Mouse (Mus musculus) CH12.LX (cell line): ENCODE data around the gene Sprr1a. TPM values are rescaled to one million over a fixed set of nuclear protein-coding genes. Genes with fewer than 3 reads are reported as not detected.
"Not testable (repeated sequence)": the region's sequence is repeated elsewhere in the genome, so short reads cannot be mapped to it uniquely, and the experiment has no call there.

Experiments used
- DNase-seq: peaks from one replicate; pipeline ENCODE4 v3.0.0-alpha.2; 2013; ENCODE audit errors: extremely low read depth
- H3K27ac ChIP-seq: 2 replicates; pipeline ENCODE4 v1.5.1; 2012; ENCODE audit warnings: low read depth, mild to moderate bottlenecking, control low read depth, moderate library complexity; ENCODE audit not compliant: insufficient read depth
- H3K27me3 ChIP-seq: replicated peaks from 2 replicates; pipeline ENCODE3; 2012; ENCODE audit warnings: inconsistent platforms
- H3K36me3 ChIP-seq, 2 experiments: replicated peaks in 1 of 2; 2 replicates each; pipeline versions ENCODE3 to v1.6.1; 2012; ENCODE audit warnings: inconsistent platforms in 1 of 2, low read length in 1 of 2, mild to moderate bottlenecking in 1 of 2, mixed read lengths in 1 of 2, moderate library complexity in 1 of 2; ENCODE audit not compliant: control insufficient read depth in 1 of 2, insufficient read depth in 1 of 2
- H3K4me1 ChIP-seq, 2 experiments: 2 replicates each; pipeline ENCODE4 v1.6.1; 2012; ENCODE audit warnings: inconsistent platforms in 1 of 2, moderate library complexity in 1 of 2; ENCODE audit not compliant: insufficient read depth in 2 of 2, control insufficient read depth in 1 of 2
- H3K4me2 ChIP-seq: 2 replicates; pipeline ENCODE4 v1.6.1; 2012; ENCODE audit warnings: low read depth, mild to moderate bottlenecking, control low read depth; ENCODE audit not compliant: poor library complexity, insufficient read depth, severe bottlenecking
- H3K4me3 ChIP-seq, 3 experiments: fragments of 150-350 bp in 1 of 3; sonication (generic) in 1 of 3; replicated peaks in 1 of 3; 2 replicates each; pipeline versions ENCODE3 to v1.5.1; 2011 to 2012; ENCODE audit warnings: low read depth in 2 of 3, low read length in 2 of 3, mild to moderate bottlenecking in 2 of 3, moderate library complexity in 2 of 3, control low read depth in 1 of 3, improper control_type of control experiment in 1 of 3, inconsistent platforms in 1 of 3, mixed read lengths in 1 of 3; ENCODE audit not compliant: poor library complexity in 1 of 3
- H3K79me2 ChIP-seq: replicated peaks from 2 replicates; pipeline ENCODE4 v1.6.1; 2012; ENCODE audit warnings: mild to moderate bottlenecking, moderate library complexity; ENCODE audit not compliant: control insufficient read depth, poor library complexity, insufficient read depth, severe bottlenecking; ENCODE audit errors: extremely low read depth
- H3K9ac ChIP-seq: 2 replicates; pipeline ENCODE4 v1.6.1; 2012; ENCODE audit warnings: low read depth, mild to moderate bottlenecking, control low read depth, moderate library complexity; ENCODE audit not compliant: insufficient read depth
- H3K9me3 ChIP-seq: replicated peaks from 2 replicates; pipeline ENCODE3; 2012; ENCODE audit warnings: low read length, inconsistent platforms, mixed read lengths
- CHD1 ChIP-seq: IDR thresholded peaks from 2 replicates; pipeline ENCODE4 v1.6.1; 2012; ENCODE audit warnings: low read depth, low read length, improper control_type of control experiment, inconsistent platforms
- E2F4 ChIP-seq: IDR thresholded peaks from 2 replicates; pipeline ENCODE4 v1.6.1; 2011; ENCODE audit warnings: low read depth, low read length, improper control_type of control experiment; ENCODE audit not compliant: insufficient replicate concordance
- ELF1 ChIP-seq: IDR thresholded peaks from 2 replicates; pipeline ENCODE4 v1.6.1; 2014; ENCODE audit warnings: low read depth, mild to moderate bottlenecking, inconsistent platforms, low read length, improper control_type of control experiment
- ETS1 ChIP-seq: conservative IDR thresholded peaks from 2 replicates; pipeline ENCODE4 v1.6.1; 2012; ENCODE audit warnings: low read depth, mild to moderate bottlenecking, inconsistent platforms, low read length, improper control_type of control experiment, moderate library complexity
- GABPA ChIP-seq: IDR thresholded peaks from 2 replicates; pipeline ENCODE4 v1.6.1; 2012; ENCODE audit warnings: low read depth, low read length, improper control_type of control experiment, inconsistent platforms; ENCODE audit not compliant: insufficient replicate concordance
- NRF1 ChIP-seq: IDR thresholded peaks from 2 replicates; pipeline ENCODE4 v1.6.1; 2014; ENCODE audit warnings: low read depth, mild to moderate bottlenecking, inconsistent platforms, low read length, improper control_type of control experiment, moderate library complexity
- PAX5 ChIP-seq: IDR thresholded peaks from 2 replicates; pipeline ENCODE4 v1.6.1; 2012; ENCODE audit warnings: low read length, inconsistent platforms, mixed read lengths
- POLR2A ChIP-seq: IDR thresholded peaks from 2 replicates; pipeline ENCODE4 v1.6.1; 2011; ENCODE audit warnings: low read depth, mild to moderate bottlenecking, improper control_type of control experiment, low read length
- RCOR1 ChIP-seq: conservative IDR thresholded peaks from 2 replicates; pipeline ENCODE4 v1.6.1; 2012; ENCODE audit warnings: low read depth, mild to moderate bottlenecking, inconsistent platforms, low read length, improper control_type of control experiment
- TBP ChIP-seq: conservative IDR thresholded peaks from 2 replicates; pipeline ENCODE4 v1.6.1; 2011; ENCODE audit warnings: low read depth, low read length, improper control_type of control experiment
- TCF12 ChIP-seq: IDR thresholded peaks from 2 replicates; pipeline ENCODE4 v1.6.1; 2014; ENCODE audit warnings: low read depth, mild to moderate bottlenecking, inconsistent platforms, low read length, improper control_type of control experiment
- USF2 ChIP-seq: conservative IDR thresholded peaks from 2 replicates; pipeline ENCODE4 v1.6.1; 2011; ENCODE audit warnings: low read depth, low read length, improper control_type of control experiment
- ZKSCAN1 ChIP-seq: IDR thresholded peaks from 2 replicates; pipeline ENCODE4 v1.6.1; 2012; ENCODE audit warnings: low read depth, inconsistent platforms, low read length, improper control_type of control experiment, borderline replicate concordance
- dilution Hi-C: fragments of 300-500 bp; cut with MboI; formaldehyde crosslinking; loops from 2 replicates; pipeline ENCODE4 v1.14.3; 2020; ENCODE audit warnings: low sequenced_read_pairs; ENCODE audit not compliant: extremely low pct_unique_long_range_greater_than_20kb, extremely low pct_ligation_motif_present
- in situ Hi-C: fragments of 300-500 bp; cut with MboI; formaldehyde crosslinking; loops from 3 replicates; pipeline ENCODE4 v1.14.3; 2019; ENCODE audit warnings: low sequenced_read_pairs, low pct_ligation_motif_present, low pct_unique_long_range_greater_than_20kb, mixed read lengths
- polyA plus RNA-seq: library from polyadenylated mRNA; unstranded; fragments of >175 nt; gene quantifications from 2 replicates; pipeline ENCODE4 v1.2.1, GENCODE M21; 2012; ENCODE audit warnings: low read depth; ENCODE audit not compliant: insufficient read length
- total RNA-seq, 2 experiments: library from RNA; depleted of rRNA; stranded (reverse); fragments of 300-350 nt in 1 of 2; fragments of >200 nt in 1 of 2; gene quantifications; 2 replicates each; pipeline ENCODE4 v1.2.3; 2012 to 2014

Gene Sprr1a
- total and polyA plus RNA-seq, 3 experiments, result not detected

GRCm38 (mm10) chr3:92486307-92486706 is 612 bp upstream of the Sprr1a start:
- no peak for TF ChIP-seq CHD1
- no peak for TF ChIP-seq GABPA
- no peak for TF ChIP-seq TCF12
- no peak for TF ChIP-seq ZKSCAN1
- TF ChIP-seq POLR2A, result no peak
- no peak for TF ChIP-seq ETS1
- no peak for TF ChIP-seq ELF1
- TF ChIP-seq PAX5, result no peak
- no peak for TF ChIP-seq RCOR1
- no peak for TF ChIP-seq USF2
- no peak for TF ChIP-seq E2F4
- TF ChIP-seq, all 38 proteins: peak for 0
- Histone ChIP-seq H3K4me1 (no peaks in the 10 kb centered on the region), H3K4me2 (no peak overlapping the region), H3K9me3 (peaks cover 42% of the 10 kb centered on the region), H3K79me2 (no peaks in the 10 kb centered on the region), H3K4me3 (no peak overlapping the region), H3K27me3 (no peaks in the 10 kb centered on the region), H3K9ac (no peak overlapping the region), H3K27ac (no peak overlapping the region), H3K36me3 (no peaks in the 10 kb centered on the region)
- no peak for DNase-seq
- in situ Hi-C loops, result no loop called here
- dilution Hi-C loops, result no loop called here

DNA sequence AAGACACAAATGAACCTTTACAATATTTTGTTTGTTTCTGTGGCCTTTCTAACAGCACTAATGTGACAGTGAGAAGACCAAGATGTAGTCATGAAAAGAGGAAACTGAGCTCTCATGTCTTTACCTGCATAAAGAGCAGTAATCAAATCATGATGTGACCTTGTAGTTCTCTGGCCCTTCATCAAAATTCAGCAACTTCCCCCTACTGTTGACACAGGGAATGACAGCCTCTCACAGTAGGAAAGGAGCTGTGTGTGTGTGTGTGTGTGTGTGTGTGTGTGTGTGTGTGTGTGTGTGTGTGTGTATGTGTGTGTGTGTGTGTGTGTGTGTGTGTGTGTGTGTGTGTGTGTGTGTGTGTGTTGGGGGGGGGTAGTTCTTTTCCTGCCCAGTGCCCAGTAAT is 4.4 kb downstream of the Sprr1a start:
- dilution Hi-C loops, H3K27me3 ChIP-seq, in situ Hi-C loops, DNase-seq, H3K79me2 ChIP-seq, H3K4me3 ChIP-seq, H3K4me2 ChIP-seq, H3K9ac ChIP-seq, H3K4me1 ChIP-seq, H3K36me3 ChIP-seq, H3K27ac ChIP-seq: not testable (repeated sequence)
- peaks cover 27% of the 10 kb centered on the region for H3K9me3 ChIP-seq

GRCm38 (mm10) chr3:92470111-92470510 is 15.6 kb downstream of the Sprr1a start:
- in situ Hi-C loops, result no loop called here
- H3K4me1 ChIP-seq, result no peaks in the 10 kb centered on the region

More at GRCm38 (mm10) chr3:92470111-92470510, 15.6 kb downstream of the Sprr1a start:
- no peaks in the 10 kb centered on the region for H3K36me3 ChIP-seq
- H3K9me3 ChIP-seq, result peaks cover 25% of the 10 kb centered on the region
- H3K4me3 ChIP-seq, result no peak overlapping the region
- no peak for DNase-seq
- H3K27ac ChIP-seq, result no peak overlapping the region
- no peak for TF ChIP-seq NRF1
- TF ChIP-seq GABPA, result no peak
- TF ChIP-seq TBP, result no peak
- H3K27me3 ChIP-seq, result no peaks in the 10 kb centered on the region
- H3K79me2 ChIP-seq, result no peaks in the 10 kb centered on the region
- no peak overlapping the region for H3K4me2 ChIP-seq
- dilution Hi-C loops, result no loop called here
- no peak overlapping the region for H3K9ac ChIP-seq
